Mouse (Mus musculus): ENCODE measurements around the gene Slc20a1. TPM values are rescaled to one million over a fixed set of nuclear protein-coding genes. Genes with fewer than 3 reads are reported as not detected.

Slc20a1 gene
- polyA plus RNA-seq, 1 experiment from 2014 or later, result 48.6 TPM

DNA sequence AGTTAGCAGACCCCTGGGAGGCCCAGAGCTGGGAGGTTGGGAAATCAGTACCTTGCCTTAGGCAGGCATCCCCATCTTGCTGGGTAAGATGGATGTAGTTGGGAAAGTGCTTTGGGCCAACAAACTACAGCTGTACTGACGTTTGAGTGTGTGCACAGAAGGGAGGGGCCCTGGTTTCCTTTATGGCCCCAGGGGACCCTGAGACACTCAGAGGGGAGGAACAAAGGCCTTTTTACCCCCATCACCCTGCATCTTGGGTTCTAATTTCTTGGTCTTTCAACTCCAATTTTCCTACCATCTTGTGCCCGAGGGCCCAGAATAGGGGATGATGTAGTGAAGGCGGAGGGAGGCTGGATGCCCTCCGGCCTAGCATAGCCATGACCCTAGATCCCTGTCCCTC, 57.4 kb downstream of the Slc20a1 start:
- 79% methylated on average over 4 of the region's 4 CpGs for WGBS (ENCODE audit: insufficient replicate concordance)
- ATAC-seq (ENCODE audit: low read depth) (no peak), DNase-seq (no peak)
- H3K4me3 ChIP-seq (replicated peaks), result no peak overlapping the region
- H3K9me3 ChIP-seq (replicated peaks), result no peaks in the 10 kb centered on the region
- H3K4me1 ChIP-seq (replicated peaks), result peaks cover 37% of the 10 kb centered on the region
- H3K9ac ChIP-seq, result peak overlapping the region; percentile 26; the same call in 1 of the 2 replicates
- peak overlapping the region; percentile 50 for H3K27ac ChIP-seq
- 0 out of 2 replicates have a peak, but pooled peaks cover 6% of the 10 kb centered on the region for H3K27me3 ChIP-seq
- no peak overlapping the region for H3K4me2 ChIP-seq
- H3K36me3 ChIP-seq, result no peaks in the 10 kb centered on the region

DNA sequence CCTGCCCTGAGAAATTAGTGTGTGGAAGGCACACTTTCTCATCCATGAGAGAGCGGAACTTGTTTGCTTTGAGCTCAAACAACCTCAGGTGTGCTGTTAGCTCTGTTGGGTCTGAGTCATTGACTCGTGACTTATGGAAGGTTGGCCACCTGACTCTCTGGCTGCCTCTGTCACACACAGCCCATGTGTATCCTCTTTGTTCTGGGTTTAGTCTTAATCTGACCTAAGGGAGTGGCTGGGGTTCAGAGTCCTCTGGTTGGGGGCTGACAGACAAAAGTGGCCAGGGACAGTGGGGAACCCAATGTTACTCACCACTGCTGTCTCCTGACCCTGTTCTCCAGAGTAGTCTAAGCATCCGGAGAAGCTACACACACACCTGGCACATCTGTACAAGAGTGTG, 59.5 kb downstream of the Slc20a1 start:
- H3K9me3 ChIP-seq (replicated peaks), result no peaks in the 10 kb centered on the region
- ATAC-seq (ENCODE audit: low read depth) (no peak), DNase-seq (no peak)
- H3K4me1 ChIP-seq (replicated peaks), result peaks cover 52% of the 10 kb centered on the region
- no peak overlapping the region for H3K4me3 ChIP-seq (replicated peaks)
- H3K36me3 ChIP-seq, result no peaks in the 10 kb centered on the region
- peak overlapping the region; percentile 22; the same call in 1 of the 2 replicates for H3K9ac ChIP-seq
- no peak overlapping the region for H3K4me2 ChIP-seq
- H3K27ac ChIP-seq, result peak overlapping the region; percentile 64
- H3K27me3 ChIP-seq, result 0 out of 2 replicates have a peak, but pooled peaks cover 6% of the 10 kb centered on the region
- 85% methylated on average over 3 of the region's 3 CpGs for WGBS (ENCODE audit: insufficient replicate concordance)

- Histone ChIP-seq H3K4me1 (replicated peaks) (peaks cover 58% of the 10 kb centered on the region), H3K27ac (peak overlapping the region; percentile 64), H3K4me2 (no peak overlapping the region), H3K27me3 (0 out of 2 replicates have a peak, but pooled peaks cover 6% of the 10 kb centered on the region), H3K9me3 (replicated peaks) (no peaks in the 10 kb centered on the region), H3K4me3 (replicated peaks) (no peak overlapping the region), H3K9ac (peak overlapping the region; percentile 26; the same call in 1 of the 2 replicates), H3K36me3 (no peaks in the 10 kb centered on the region)
- ATAC-seq (ENCODE audit: low read depth), result peak; percentile 24
- DNase-seq, result peak; percentile 63
- WGBS (ENCODE audit: insufficient replicate concordance), result 35% methylated on average over 7 of the region's 7 CpGs
Measured at GRCm38 (mm10) chr2:129258475-129259211, 60.1 kb downstream of the Slc20a1 start.

DNA sequence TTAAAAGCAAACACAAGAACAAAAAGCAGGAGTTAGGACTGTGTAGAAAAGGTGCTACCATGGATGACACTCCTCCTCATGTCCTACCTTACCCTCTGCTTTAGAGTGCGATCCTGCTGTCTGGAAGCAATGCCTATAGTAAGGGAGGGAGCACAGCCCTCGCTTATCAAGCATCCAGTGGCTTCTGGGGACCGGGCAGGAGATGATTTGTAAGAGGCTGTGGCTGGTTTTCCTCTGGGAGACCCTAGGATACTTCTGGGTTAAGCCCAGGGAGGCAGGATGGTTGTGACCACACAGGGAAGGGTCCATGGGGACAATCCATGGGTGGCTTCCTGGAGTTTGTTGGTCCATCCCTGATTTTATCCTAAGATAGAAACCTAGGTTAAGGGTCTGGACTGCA, 62.1 kb downstream of the Slc20a1 start:
- Histone ChIP-seq H3K27me3 (0 out of 2 replicates have a peak, but pooled peaks cover 6% of the 10 kb centered on the region), H3K4me2 (no peak overlapping the region), H3K9ac (no peak overlapping the region; the same call in 1 of the 2 replicates), H3K27ac (no peak overlapping the region), H3K9me3 (replicated peaks) (no peaks in the 10 kb centered on the region), H3K4me1 (replicated peaks) (peaks cover 57% of the 10 kb centered on the region), H3K4me3 (replicated peaks) (no peak overlapping the region), H3K36me3 (no peaks in the 10 kb centered on the region)
- WGBS (ENCODE audit: insufficient replicate concordance), result 58% methylated on average over 3 of the region's 3 CpGs
- DNase-seq, result no peak
- no peak for ATAC-seq (ENCODE audit: low read depth)

Other genes starting within 250 kb of the Slc20a1 start
- gene Zc3h6, start 231.4 kb upstream of the Slc20a1 start, polyA plus RNA-seq (2015; fragmentation: Nextera tagmentation; extraction: Ambion mirVana), result 0.71 and 0.85 TPM in 2 replicates
- 3.7 and 3.8 TPM in 2 replicates for gene Gm10762, start 231.0 kb upstream of the Slc20a1 start, polyA plus RNA-seq (2015; fragmentation: Nextera tagmentation; extraction: Ambion mirVana)
- gene Vinac1, start 150.6 kb upstream of the Slc20a1 start, polyA plus RNA-seq (2015; fragmentation: Nextera tagmentation; extraction: Ambion mirVana), result not detected in 2 replicates
- 2.1 and 2.2 TPM in 2 replicates for gene Ttl, start 132.8 kb upstream of the Slc20a1 start, polyA plus RNA-seq (2015; fragmentation: Nextera tagmentation; extraction: Ambion mirVana)
- gene Polr1b, start 97.8 kb upstream of the Slc20a1 start, polyA plus RNA-seq (2015; fragmentation: Nextera tagmentation; extraction: Ambion mirVana), result 21.6 and 24.6 TPM in 2 replicates
- 9.6 and 10.9 TPM in 2 replicates for gene Chchd5, start 69.1 kb upstream of the Slc20a1 start, polyA plus RNA-seq (2015; fragmentation: Nextera tagmentation; extraction: Ambion mirVana)
- gene Ckap2l, start 98.4 kb downstream of the Slc20a1 start, polyA plus RNA-seq (2015; fragmentation: Nextera tagmentation; extraction: Ambion mirVana), result 22.5 and 36.2 TPM in 2 replicates
- 3.7 and 5.5 TPM in 2 replicates for gene Il1a, start 111.2 kb downstream of the Slc20a1 start, polyA plus RNA-seq (2015; fragmentation: Nextera tagmentation; extraction: Ambion mirVana)
- gene Il1b, start 172.4 kb downstream of the Slc20a1 start, polyA plus RNA-seq (2015; fragmentation: Nextera tagmentation; extraction: Ambion mirVana), result 0.16 and 0.56 TPM in 2 replicates

Measured in liver, embryonic 13.5 days (tissue).